Mouse (Mus musculus): ENCODE measurements around the gene Dbx1. TPM values are rescaled to one million over a fixed set of nuclear protein-coding genes. Genes with fewer than 3 reads are reported as not detected.

Gene Dbx1
- polyA plus RNA-seq, 1 experiment, result not detected

- Histone ChIP-seq H3K4me1 (ENCODE audit: control insufficient read depth, insufficient read depth, low read length) (no peaks in the 10 kb centered on the region), H3K4me3 (ENCODE audit: insufficient read depth, low read length) (no peak overlapping the region), H3K27ac (ENCODE audit: insufficient read depth, low read length) (no peak overlapping the region)
- TF ChIP-seq POLR2A (IDR thresholded peaks at IDR 0.05; ENCODE audit: extremely low read depth, insufficient read depth, low read length), result no peak
Measured at GRCm38 (mm10) chr7:49640709-49641305, 4.2 kb upstream of the Dbx1 start.

- Histone ChIP-seq H3K27ac (ENCODE audit: insufficient read depth, low read length) (no peak overlapping the region), H3K4me1 (ENCODE audit: control insufficient read depth, insufficient read depth, low read length) (no peaks in the 10 kb centered on the region), H3K4me3 (ENCODE audit: insufficient read depth, low read length) (no peak overlapping the region)
- no peak for TF ChIP-seq CTCF (IDR thresholded peaks at IDR 0.05; ENCODE audit: extremely low read depth, insufficient read depth, low read length)
- no peak for TF ChIP-seq POLR2A (IDR thresholded peaks at IDR 0.05; ENCODE audit: extremely low read depth, insufficient read depth, low read length)
Measured at GRCm38 (mm10) chr7:49639864-49640708, 3.4 kb upstream of the Dbx1 start.

DNA sequence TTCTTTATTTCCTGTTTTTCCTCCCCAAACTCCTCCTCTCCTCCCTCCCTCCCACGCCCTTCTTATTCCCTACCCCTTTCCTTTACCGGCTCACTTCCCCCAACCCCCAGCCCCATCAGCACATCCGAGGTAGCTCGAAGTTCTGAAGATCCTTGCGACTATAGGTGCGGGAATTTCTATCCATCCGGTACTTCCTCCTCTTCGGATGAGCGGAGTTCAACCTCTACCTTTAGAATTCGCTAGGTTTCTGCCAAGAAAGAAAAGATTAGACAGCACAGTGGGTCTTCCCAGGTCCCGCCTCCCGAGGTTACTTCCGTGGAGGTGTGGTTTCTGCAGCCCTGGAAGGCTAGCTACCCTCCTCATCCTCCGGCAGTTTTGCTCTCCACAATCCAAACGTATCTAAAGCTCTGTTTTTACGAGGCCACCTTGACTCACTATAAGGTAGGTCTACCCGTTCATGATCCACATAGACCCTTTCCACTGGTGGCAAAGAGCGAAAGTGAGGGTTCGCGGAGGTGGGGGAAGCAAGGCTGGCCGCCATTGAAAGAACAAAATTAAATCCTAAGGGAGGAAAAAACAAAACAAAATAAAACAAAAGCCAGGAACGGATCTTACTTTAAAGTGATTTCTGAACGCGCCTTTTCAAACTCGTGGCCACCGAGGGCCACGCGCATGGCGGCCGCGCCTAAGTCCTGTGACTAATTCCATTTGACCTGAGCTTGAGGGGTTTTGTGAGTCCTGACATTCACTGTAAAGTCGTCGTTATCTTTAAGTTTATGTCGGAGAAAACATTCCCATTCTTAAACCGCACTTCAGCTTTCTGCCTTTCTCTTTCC, 2.5 kb upstream of the Dbx1 start:
- no peak overlapping the region for H3K27ac ChIP-seq (ENCODE audit: insufficient read depth, low read length)
- H3K4me3 ChIP-seq (ENCODE audit: insufficient read depth, low read length), result no peak overlapping the region
- H3K4me1 ChIP-seq (ENCODE audit: control insufficient read depth, insufficient read depth, low read length), result no peaks in the 10 kb centered on the region
- TF ChIP-seq POLR2A (IDR thresholded peaks at IDR 0.05; ENCODE audit: extremely low read depth, insufficient read depth, low read length), result no peak
- TF ChIP-seq CTCF (IDR thresholded peaks at IDR 0.05; ENCODE audit: extremely low read depth, insufficient read depth, low read length), result no peak

GRCm38 (mm10) chr7:49637851-49638663, 1.4 kb upstream of the Dbx1 start:
- Histone ChIP-seq H3K4me1 (ENCODE audit: control insufficient read depth, insufficient read depth, low read length) (no peaks in the 10 kb centered on the region), H3K4me3 (ENCODE audit: insufficient read depth, low read length) (no peak overlapping the region), H3K27ac (ENCODE audit: insufficient read depth, low read length) (no peak overlapping the region)
- TF ChIP-seq CTCF (IDR thresholded peaks at IDR 0.05; ENCODE audit: extremely low read depth, insufficient read depth, low read length), result no peak
- no peak for TF ChIP-seq POLR2A (IDR thresholded peaks at IDR 0.05; ENCODE audit: extremely low read depth, insufficient read depth, low read length)

GRCm38 (mm10) chr7:49637281-49637680, 632 bp upstream of the Dbx1 start:
- no peak overlapping the region for H3K27ac ChIP-seq (ENCODE audit: insufficient read depth, low read length)
- no peak for TF ChIP-seq CTCF (IDR thresholded peaks at IDR 0.05; ENCODE audit: extremely low read depth, insufficient read depth, low read length)
- no peak for TF ChIP-seq POLR2A (IDR thresholded peaks at IDR 0.05; ENCODE audit: extremely low read depth, insufficient read depth, low read length)
- no peak overlapping the region for H3K4me3 ChIP-seq (ENCODE audit: insufficient read depth, low read length)
- no peaks in the 10 kb centered on the region for H3K4me1 ChIP-seq (ENCODE audit: control insufficient read depth, insufficient read depth, low read length)

- H3K4me1 ChIP-seq (ENCODE audit: control insufficient read depth, insufficient read depth, low read length), result no peaks in the 10 kb centered on the region
- no peak overlapping the region for H3K4me3 ChIP-seq (ENCODE audit: insufficient read depth, low read length)
- H3K27ac ChIP-seq (ENCODE audit: insufficient read depth, low read length), result no peak overlapping the region
- TF ChIP-seq POLR2A (IDR thresholded peaks at IDR 0.05; ENCODE audit: extremely low read depth, insufficient read depth, low read length) (no peak), CTCF (IDR thresholded peaks at IDR 0.05; ENCODE audit: extremely low read depth, insufficient read depth, low read length) (no peak)
Measured at GRCm38 (mm10) chr7:49635971-49636370, 678 bp downstream of the Dbx1 start.

- Histone ChIP-seq H3K27ac (ENCODE audit: insufficient read depth, low read length) (no peak overlapping the region), H3K4me1 (ENCODE audit: control insufficient read depth, insufficient read depth, low read length) (no peaks in the 10 kb centered on the region), H3K4me3 (ENCODE audit: insufficient read depth, low read length) (no peak overlapping the region)
- TF ChIP-seq POLR2A (IDR thresholded peaks at IDR 0.05; ENCODE audit: extremely low read depth, insufficient read depth, low read length), result no peak
- TF ChIP-seq CTCF (IDR thresholded peaks at IDR 0.05; ENCODE audit: extremely low read depth, insufficient read depth, low read length), result no peak
Measured at GRCm38 (mm10) chr7:49635074-49635621, 1.5 kb downstream of the Dbx1 start.

GRCm38 (mm10) chr7:49634291-49635073, 2.2 kb downstream of the Dbx1 start:
- no peak overlapping the region for H3K27ac ChIP-seq (ENCODE audit: insufficient read depth, low read length)
- no peak overlapping the region for H3K4me3 ChIP-seq (ENCODE audit: insufficient read depth, low read length)
- TF ChIP-seq CTCF (IDR thresholded peaks at IDR 0.05; ENCODE audit: extremely low read depth, insufficient read depth, low read length) (no peak), POLR2A (IDR thresholded peaks at IDR 0.05; ENCODE audit: extremely low read depth, insufficient read depth, low read length) (no peak)
- no peaks in the 10 kb centered on the region for H3K4me1 ChIP-seq (ENCODE audit: control insufficient read depth, insufficient read depth, low read length)

Measured in cortical plate, adult 2 months (tissue).